Mouse (Mus musculus) activated CD4-positive, CD25-positive, alpha-beta regulatory T cell, adult 4 months (primary cell): ENCODE measurements around the gene Tgfb3. TPM values are rescaled to one million over a fixed set of nuclear protein-coding genes. Genes with fewer than 3 reads are reported as not detected.

Source experiments
- ATAC-seq: one replicate; pipeline ENCODE4 v1.8.0; 2017
- polyA plus RNA-seq, 2 experiments: library from polyadenylated mRNA; unstranded; fragments of 100-300 nt; shearing (Covaris generic); gene quantifications; one replicate each; pipeline ENCODE4 v1.2.1; 2017

The Tgfb3 gene
- polyA plus RNA-seq, 2 experiments from 2014 or later: 1.2 TPM

DNA sequence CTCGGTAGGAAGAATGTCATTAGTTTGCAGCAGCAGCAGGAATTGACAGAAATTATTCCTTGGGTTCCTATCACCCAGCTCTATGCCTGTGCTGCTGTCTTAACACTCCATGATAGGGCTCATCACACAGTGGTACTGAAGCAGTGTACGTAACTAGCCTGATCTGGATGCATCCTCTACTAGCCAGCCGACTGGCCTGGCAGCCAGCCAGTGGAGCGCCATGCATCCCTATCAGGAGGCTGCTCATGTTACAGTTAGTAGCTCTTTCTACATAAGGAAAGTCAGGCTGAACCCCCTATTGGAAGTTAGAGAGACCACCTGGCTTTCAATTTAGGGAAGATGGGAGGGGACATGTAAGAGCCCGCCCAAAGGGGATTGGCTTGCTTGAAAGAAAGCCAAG lies 51.8 kb downstream of the Tgfb3 start:
- no peak for ATAC-seq

GRCm38 (mm10) chr12:86025480-86025879 lies 53.4 kb downstream of the Tgfb3 start:
- no peak for ATAC-seq

DNA sequence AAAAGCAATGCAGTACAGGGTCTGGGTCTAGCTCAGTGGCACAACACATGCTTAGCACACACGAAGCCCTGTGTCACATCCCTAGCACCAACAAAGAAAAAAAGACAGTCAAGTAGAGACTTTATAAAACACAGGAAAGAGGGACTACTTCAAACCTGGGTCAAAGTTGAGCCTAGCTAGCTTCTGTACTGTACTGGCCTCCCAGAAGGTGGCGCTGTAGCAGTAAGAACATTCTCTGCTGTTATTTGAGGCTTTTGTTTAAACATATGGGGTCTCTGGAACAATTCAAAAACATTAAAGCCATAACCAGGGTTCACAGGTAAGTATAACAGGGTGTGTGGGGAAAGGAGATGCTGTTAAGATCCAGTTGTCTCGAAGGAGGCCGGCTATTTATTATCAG lies 54.4 kb downstream of the Tgfb3 start:
- ATAC-seq: no peak

- ATAC-seq: no peak
These were observed 55.6 kb downstream of the Tgfb3 start for GRCm38 (mm10) chr12:86023081-86023871.

DNA sequence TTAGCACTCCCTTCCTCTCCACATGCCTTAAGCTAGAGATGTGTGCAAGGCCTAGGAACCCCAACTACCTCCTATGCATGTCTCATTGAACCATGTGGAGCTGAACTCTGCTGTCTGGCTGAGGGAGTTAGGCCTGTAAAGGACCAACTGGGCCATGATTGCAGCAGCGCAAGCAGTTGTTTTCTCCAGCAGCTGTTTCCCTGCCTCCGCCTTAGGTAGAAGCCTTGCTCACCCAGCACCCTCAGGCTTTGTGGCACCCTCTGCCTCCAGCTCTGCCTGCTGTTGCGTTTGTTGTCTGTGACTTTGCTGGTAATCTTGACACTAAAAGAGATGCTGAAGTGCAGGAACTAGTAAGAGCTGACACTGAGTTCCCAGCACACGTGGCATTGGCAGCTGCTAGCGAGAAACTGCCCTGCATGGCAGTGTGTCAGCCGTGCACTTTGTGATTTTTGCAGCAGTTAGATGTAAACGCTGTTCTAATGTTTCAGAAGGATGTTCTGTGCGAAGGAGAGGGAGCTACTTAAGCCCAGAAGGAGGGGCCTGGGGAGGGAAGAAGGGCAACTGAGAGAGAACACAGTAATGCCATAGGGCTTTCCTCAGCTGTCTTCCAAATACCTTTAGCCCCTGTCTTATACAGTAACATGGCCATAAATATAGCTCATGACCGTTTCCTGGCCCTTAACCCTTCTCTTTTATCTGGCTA lies 56.4 kb downstream of the Tgfb3 start:
- ATAC-seq: no peak

- no peak for ATAC-seq
These were observed 57.3 kb downstream of the Tgfb3 start for GRCm38 (mm10) chr12:86021583-86021982.

- no peak for ATAC-seq
These were observed 61.5 kb downstream of the Tgfb3 start for GRCm38 (mm10) chr12:86017360-86017759.

DNA sequence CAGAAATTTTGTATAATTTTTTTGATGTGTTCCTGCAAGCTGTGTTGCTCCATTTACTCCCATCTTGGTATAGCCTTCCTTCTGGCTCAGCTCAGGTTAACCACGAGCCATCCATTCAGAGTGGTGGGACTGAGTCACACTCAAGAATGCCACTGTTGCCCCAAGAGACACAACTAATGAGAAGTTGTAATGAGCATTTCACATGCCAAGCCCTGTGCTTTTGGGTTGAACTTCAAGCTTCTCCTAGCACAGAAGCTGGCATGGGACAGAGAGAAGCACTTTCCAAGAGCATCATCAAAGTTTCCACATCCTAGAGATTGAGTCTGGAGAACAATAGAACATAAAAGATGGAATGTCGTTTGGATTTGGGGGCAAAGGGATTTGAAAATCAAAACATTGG lies 63.7 kb downstream of the Tgfb3 start:
- ATAC-seq: no peak

DNA sequence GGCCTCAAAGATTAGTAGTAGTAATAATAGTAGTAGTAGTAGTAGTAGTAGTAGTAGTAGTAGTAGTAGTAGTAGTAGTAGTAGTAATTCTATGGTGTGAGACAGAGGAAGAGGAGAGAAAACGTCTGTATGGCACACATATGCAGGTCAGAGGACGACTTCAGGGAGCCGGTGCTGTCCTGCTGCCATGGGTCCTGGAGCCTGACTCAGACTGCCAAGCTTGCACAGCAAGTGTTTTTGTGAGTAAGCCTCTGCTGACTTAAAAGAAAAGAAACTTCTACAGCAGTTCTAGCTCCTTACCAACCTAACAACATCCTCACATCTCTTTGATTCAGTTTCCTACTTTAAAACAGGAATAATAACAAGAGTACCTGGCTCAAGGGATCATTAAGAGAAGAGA lies 64.2 kb downstream of the Tgfb3 start:
- no peak for ATAC-seq

DNA sequence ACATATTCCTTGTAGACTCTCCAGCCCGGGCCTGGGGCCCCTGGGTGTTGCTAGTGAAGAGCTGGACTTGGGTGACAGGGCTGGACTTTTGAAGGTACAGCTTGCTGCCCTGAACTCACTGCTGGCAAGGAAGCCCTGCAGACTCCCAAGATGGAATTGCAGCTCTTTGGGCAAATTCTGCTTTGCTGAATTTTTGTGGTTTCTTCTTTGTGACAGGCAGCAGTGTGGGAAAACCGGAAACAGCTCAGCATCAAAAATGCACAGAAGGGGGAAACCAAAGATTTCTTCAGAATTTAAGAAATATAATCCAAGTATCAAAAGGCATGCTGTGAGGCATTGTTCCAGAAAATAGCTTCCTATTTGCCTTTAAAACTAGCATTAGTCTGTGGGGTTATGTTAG lies 64.7 kb downstream of the Tgfb3 start:
- no peak for ATAC-seq

- ATAC-seq: no peak
These were observed 66.6 kb downstream of the Tgfb3 start for GRCm38 (mm10) chr12:86012195-86012594.

DNA sequence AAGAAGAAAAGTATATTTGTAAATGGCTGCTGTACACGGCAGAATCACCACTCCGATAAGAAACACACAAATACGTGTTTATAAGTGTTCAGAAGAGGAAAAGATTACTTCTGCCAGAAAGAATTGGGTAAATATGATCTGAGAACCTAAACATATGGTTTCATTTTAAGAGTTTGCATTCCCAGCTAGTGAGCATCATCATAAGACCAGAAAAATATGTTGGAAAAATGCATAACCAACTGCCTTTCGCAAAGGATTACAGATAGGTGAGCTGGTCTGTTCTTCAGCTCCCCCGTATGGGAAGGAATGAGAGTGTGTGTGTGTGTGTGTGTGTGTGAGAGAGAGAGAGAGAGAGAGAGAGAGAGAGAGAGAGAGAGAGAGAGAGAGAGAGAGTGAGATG lies 68.2 kb downstream of the Tgfb3 start:
- no peak for ATAC-seq

- no peak for ATAC-seq
These were observed 71.5 kb downstream of the Tgfb3 start for GRCm38 (mm10) chr12:86007377-86007776.

Other genes with a start within 250 kb of the Tgfb3 start
- gene Ift43, start 3.5 kb upstream of the Tgfb3 start, polyA plus RNA-seq: 1 to 10 TPM; 3.3 to 7.1 TPM
- 10 to 100 TPM; 16.9 to 23.2 TPM for gene Gpatch2l, start 162.8 kb upstream of the Tgfb3 start, polyA plus RNA-seq